Mouse (Mus musculus) spleen, postnatal 14 days (tissue): ENCODE results near the gene Irs3.

Experiments used
- DNase-seq, 2 experiments: peaks; one replicate each; pipeline ENCODE4 v3.0.0; 2021 to 2022; ENCODE audit warnings: low spot score in 2 of 2

The Irs3 gene

GRCm38 (mm10) chr5:137656977-137657376 is 11.5 kb upstream of the Irs3 start:
- peak in 1 of 2 experiments; percentile 57 for DNase-seq

GRCm38 (mm10) chr5:137654746-137655145 is 9.2 kb upstream of the Irs3 start:
- DNase-seq = no peak

GRCm38 (mm10) chr5:137653366-137653765 is 7.9 kb upstream of the Irs3 start:
- no peak for DNase-seq

GRCm38 (mm10) chr5:137652474-137652873 is 7.0 kb upstream of the Irs3 start:
- DNase-seq = peak in 1 of 2 experiments; percentile 56

GRCm38 (mm10) chr5:137649669-137650571 is 4.4 kb upstream of the Irs3 start:
- DNase-seq = no peak

- DNase-seq = no peak
Measured at GRCm38 (mm10) chr5:137649251-137649650, 3.7 kb upstream of the Irs3 start.

- no peak for DNase-seq
Measured at GRCm38 (mm10) chr5:137647827-137648601, 2.5 kb upstream of the Irs3 start.

- DNase-seq = peak; percentile 51 to 55
Measured at GRCm38 (mm10) chr5:137645091-137645651, 343 bp downstream of the Irs3 start.

- DNase-seq = no peak
Measured at GRCm38 (mm10) chr5:137644484-137644883, 1.0 kb downstream of the Irs3 start.

GRCm38 (mm10) chr5:137642886-137643285 is 2.6 kb downstream of the Irs3 start:
- DNase-seq = no peak

- DNase-seq = peak; percentile 26 to 51
Measured at GRCm38 (mm10) chr5:137641054-137641453, 4.5 kb downstream of the Irs3 start, which contains the start of gene Sap25. Gene Sap25, plus strand, starts transcription at chr5:137641334.

- no peak for DNase-seq
Measured at GRCm38 (mm10) chr5:137639472-137639871, 6.0 kb downstream of the Irs3 start.

GRCm38 (mm10) chr5:137633397-137634084 is 12.0 kb downstream of the Irs3 start:
- DNase-seq = no peak

GRCm38 (mm10) chr5:137631591-137631990 is 13.9 kb downstream of the Irs3 start:
- no peak for DNase-seq

- peak; percentile 50 to 63 for DNase-seq
Measured at GRCm38 (mm10) chr5:137631171-137631570, 14.3 kb downstream of the Irs3 start.

- no peak for DNase-seq
Measured at GRCm38 (mm10) chr5:137630602-137631001, 14.9 kb downstream of the Irs3 start.

GRCm38 (mm10) chr5:137629906-137630545 is 15.5 kb downstream of the Irs3 start:
- DNase-seq = no peak

GRCm38 (mm10) chr5:137629306-137629721 is 16.2 kb downstream of the Irs3 start:
- DNase-seq = peak; percentile 62 to 69

- peak; percentile 95 to 97 for DNase-seq
Measured at GRCm38 (mm10) chr5:137628498-137629305, 16.8 kb downstream of the Irs3 start, which contains the start of the genes Fbxo24, Lrch4 and Gm20605. Gene Fbxo24, minus strand, starts transcription at chr5:137629002. Gene Lrch4, plus strand, starts transcription at chr5:137629121. Gene Gm20605, plus strand, starts transcription at chr5:137629175.

- DNase-seq = no peak
Measured at GRCm38 (mm10) chr5:137627991-137628390, 17.5 kb downstream of the Irs3 start.
